Mouse (Mus musculus) heart, adult 2 months (tissue): ENCODE results near the gene 4933428G20Rik. TPM values are rescaled to one million over a fixed set of nuclear protein-coding genes. Genes with fewer than 3 reads are reported as not detected.

Experiments used
- DNase-seq, 2 experiments: peaks; one replicate each; pipeline ENCODE4 v3.0.0; 2021
- H3K27ac ChIP-seq: fragments of 200-600 bp; 2 replicates; pipeline ENCODE4 v1.8.1; 2022
- H3K27me3 ChIP-seq: fragments of 200-500 bp; 2 replicates; pipeline ENCODE4 v1.6.1; 2012; ENCODE audit warnings: mild to moderate bottlenecking, low read length, inconsistent platforms, mixed read lengths; ENCODE audit not compliant: control insufficient read depth, insufficient read depth
- H3K36me3 ChIP-seq: fragments of 200-500 bp; 2 replicates; pipeline ENCODE4 v1.6.1; 2012; ENCODE audit warnings: low read length, inconsistent platforms; ENCODE audit not compliant: control insufficient read depth, insufficient read depth
- H3K4me1 ChIP-seq: fragments of 200-500 bp; 2 replicates; pipeline ENCODE4 v1.6.1; 2011; ENCODE audit warnings: low read length; ENCODE audit not compliant: control insufficient read depth, insufficient read depth
- H3K4me3 ChIP-seq: fragments of 200-600 bp; 2 replicates; pipeline ENCODE4 v1.8.1; 2022
- H3K79me2 ChIP-seq: fragments of 200-500 bp; replicated peaks from 2 replicates; pipeline ENCODE4 v1.6.1; 2012; ENCODE audit warnings: mild to moderate bottlenecking, inconsistent platforms, low read length, moderate library complexity, mixed read lengths; ENCODE audit not compliant: control insufficient read depth, insufficient read depth
- H3K9ac ChIP-seq: fragments of 200-500 bp; 2 replicates; pipeline ENCODE4 v1.6.1; 2012; ENCODE audit warnings: low read depth, mild to moderate bottlenecking, control low read depth, inconsistent platforms, low read length, mixed read lengths
- CTCF ChIP-seq: fragments of 200-600 bp; IDR thresholded peaks from 2 replicates; pipeline ENCODE4 v1.8.1; 2022; ENCODE audit warnings: antibody characterized with exemption, mild to moderate bottlenecking, moderate library complexity
- EP300 ChIP-seq: fragments of 200-500 bp; IDR thresholded peaks from 2 replicates; pipeline ENCODE4 v1.6.1; 2011; ENCODE audit warnings: low read depth, low read length, control low read depth; ENCODE audit not compliant: insufficient read depth
- POLR2A ChIP-seq: fragments of 200-500 bp; IDR thresholded peaks from 2 replicates; pipeline ENCODE4 v1.6.1; 2011; ENCODE audit warnings: mild to moderate bottlenecking, low read depth, low read length, control low read depth; ENCODE audit not compliant: insufficient read depth
- WGBS: fragments of 180-500 bp; shearing (Covaris S2); methylation state at CpG from one replicate; pipeline ENCODE4 v1.1.7; 2018; 5-methylcytosine and 5-hydroxymethylcytosine counted together
- intact Hi-C: fragments of 180-260 bp; cut with DNase I; formaldehyde crosslinking; loops from one replicate; pipeline ENCODE4 v1.15.1; 2025
- polyA plus RNA-seq: library from polyadenylated mRNA; depleted of rRNA; stranded (reverse); fragments of >200 nt; gene quantifications from 2 replicates; pipeline ENCODE4 v1.2.3, GENCODE M21; 2012
- total RNA-seq, 2 experiments: library from RNA; stranded (reverse); gene quantifications; 2 replicates each; pipeline ENCODE4 v1.2.3; 2021

Gene 4933428G20Rik
- total and polyA plus RNA-seq, 3 experiments: not detected

DNA sequence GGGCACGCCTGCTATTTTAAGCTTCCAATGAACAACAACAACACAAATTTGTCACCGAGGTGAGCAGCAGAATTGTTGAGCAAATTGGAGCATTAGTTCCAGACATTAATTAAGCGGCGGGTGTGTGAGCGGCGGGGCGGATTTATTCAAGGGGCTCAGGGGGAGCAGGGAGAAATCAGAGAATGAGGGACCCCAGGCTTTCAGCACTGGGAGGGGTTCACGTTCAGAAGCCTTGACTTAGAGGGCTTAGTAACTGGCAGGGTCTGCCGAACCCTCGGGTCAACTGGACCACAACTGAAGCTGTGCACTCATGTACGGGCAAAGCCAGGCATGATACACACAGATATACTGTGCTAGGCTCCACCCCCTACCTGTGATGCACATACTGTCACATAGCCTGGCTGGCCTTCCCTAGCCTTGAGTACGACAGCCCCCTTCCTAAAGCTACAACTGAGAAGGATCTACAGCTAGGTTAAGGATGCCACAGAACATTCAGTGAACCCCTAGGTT lies 37.5 kb upstream of the 4933428G20Rik start:
- intact Hi-C loops: no loop called here
- Histone ChIP-seq H3K36me3 (no peaks in the 10 kb centered on the region), H3K27ac (no peak overlapping the region), H3K27me3 (peaks cover 27% of the 10 kb centered on the region), H3K79me2 (no peaks in the 10 kb centered on the region), H3K4me1 (no peaks in the 10 kb centered on the region), H3K4me3 (no peak overlapping the region), H3K9ac (no peak overlapping the region)
- no peak for DNase-seq
- WGBS: 45% methylated on average over 12 of the region's 12 CpGs
- TF ChIP-seq POLR2A: no peak

DNA sequence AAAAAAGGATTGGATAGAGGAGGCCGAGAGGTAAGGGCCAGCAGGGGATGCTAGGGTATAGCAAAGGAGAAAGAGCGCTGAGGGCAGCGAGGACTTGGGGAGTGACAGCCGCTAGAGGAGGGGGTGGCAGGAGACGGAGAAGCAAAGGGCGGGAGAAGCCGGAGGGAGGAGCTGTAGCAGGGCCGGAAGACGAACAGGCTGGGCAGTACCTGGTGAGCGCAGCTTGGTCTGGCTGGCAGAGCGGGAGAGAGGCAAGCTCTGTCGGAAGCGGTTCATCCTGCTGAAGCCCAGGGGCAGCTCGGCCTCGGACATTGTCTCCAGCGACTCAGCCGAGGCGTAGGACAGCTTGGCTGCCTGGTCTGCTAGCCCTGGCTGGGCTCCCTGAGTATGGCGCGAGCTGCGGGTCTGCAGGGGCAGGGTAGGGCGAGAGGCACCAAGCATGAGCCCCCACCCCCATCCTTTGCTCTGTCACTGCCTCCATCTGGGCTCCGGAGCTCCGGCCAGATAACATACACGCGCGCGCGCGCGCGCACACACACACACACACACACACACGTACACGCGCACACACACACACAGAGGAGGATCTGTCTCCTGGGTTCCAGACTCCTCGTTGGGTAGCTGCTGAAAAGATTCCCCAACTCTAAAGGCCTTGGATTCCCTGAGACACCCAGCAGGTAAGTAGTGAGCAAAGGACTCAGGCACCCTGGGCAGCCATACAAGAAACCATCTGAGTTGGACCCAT lies 36.9 kb upstream of the 4933428G20Rik start:
- peaks cover 27% of the 10 kb centered on the region for H3K27me3 ChIP-seq
- no peak overlapping the region for H3K9ac ChIP-seq
- no peaks in the 10 kb centered on the region for H3K36me3 ChIP-seq
- 2% methylated on average over 36 of the region's 36 CpGs for WGBS
- no peaks in the 10 kb centered on the region for H3K4me1 ChIP-seq
- peak overlapping the region; percentile 10; the same call in 1 of the 2 replicates for H3K4me3 ChIP-seq
- no peak overlapping the region for H3K27ac ChIP-seq
- intact Hi-C loops: no loop called here
- no peaks in the 10 kb centered on the region for H3K79me2 ChIP-seq
- TF ChIP-seq EP300 (no peak), CTCF (peak; percentile 10; the same call in 1 of the 2 replicates)
- no peak for DNase-seq

- Histone ChIP-seq H3K27me3 (peaks cover 27% of the 10 kb centered on the region), H3K9ac (no peak overlapping the region), H3K4me1 (no peaks in the 10 kb centered on the region), H3K4me3 (no peak overlapping the region), H3K27ac (no peak overlapping the region), H3K36me3 (no peaks in the 10 kb centered on the region), H3K79me2 (no peaks in the 10 kb centered on the region)
- DNase-seq: no peak
- intact Hi-C loops: no loop called here
- TF ChIP-seq POLR2A: no peak
- WGBS: 9% methylated on average over 35 of the region's 35 CpGs
Observed at GRCm38 (mm10) chr11:97536083-97536747, 36.1 kb upstream of the 4933428G20Rik start.

DNA sequence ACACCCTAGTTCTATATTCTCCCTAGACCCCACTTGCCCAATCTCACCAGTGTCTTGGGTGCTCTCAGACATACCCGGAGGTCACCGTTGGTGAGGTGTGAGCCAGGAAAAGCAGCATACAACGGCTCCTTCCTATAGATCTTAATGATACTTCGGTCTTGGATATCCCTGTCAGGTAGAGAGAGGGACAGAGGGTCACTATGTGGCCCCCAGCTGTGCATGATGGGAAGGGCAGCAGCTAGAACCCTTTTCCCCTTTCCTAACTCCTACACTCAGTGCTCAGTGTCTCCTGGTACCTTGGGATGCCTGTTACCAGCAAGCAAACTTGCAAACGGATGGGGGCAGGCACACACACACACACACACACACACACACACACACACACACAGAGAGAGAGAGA lies 35.5 kb upstream of the 4933428G20Rik start:
- intact Hi-C loops: no loop called here
- no peak for DNase-seq
- Histone ChIP-seq H3K36me3 (no peaks in the 10 kb centered on the region), H3K9ac (no peak overlapping the region), H3K4me3 (no peak overlapping the region), H3K4me1 (no peaks in the 10 kb centered on the region), H3K79me2 (no peaks in the 10 kb centered on the region), H3K27ac (no peak overlapping the region), H3K27me3 (peaks cover 27% of the 10 kb centered on the region)
- TF ChIP-seq EP300 (no peak), POLR2A (no peak), CTCF (no peak)
- WGBS: 36% methylated on average over 5 of the region's 5 CpGs

DNA sequence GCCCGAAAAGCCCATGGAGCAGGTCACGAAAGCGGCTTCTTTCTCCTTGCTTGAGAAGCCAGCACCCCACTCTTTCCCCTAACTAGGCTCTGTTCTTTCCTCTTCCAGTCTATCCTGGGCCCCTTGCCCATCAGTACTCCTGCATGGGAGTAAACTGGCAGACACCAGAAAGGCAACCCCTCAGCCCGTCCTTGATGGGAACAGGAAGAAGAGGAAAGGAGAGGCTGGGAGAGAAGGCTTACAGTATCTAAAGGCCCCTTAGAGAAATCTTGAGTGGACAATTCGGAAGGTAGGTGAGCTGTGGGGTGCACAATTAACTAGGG lies 35.1 kb upstream of the 4933428G20Rik start:
- intact Hi-C loops: no loop called here
- H3K4me1 ChIP-seq: no peaks in the 10 kb centered on the region
- no peak for TF ChIP-seq EP300

More for the DNA sequence above, 35.1 kb upstream of the 4933428G20Rik start:
- H3K36me3 ChIP-seq: no peaks in the 10 kb centered on the region
- no peak overlapping the region for H3K9ac ChIP-seq
- H3K4me3 ChIP-seq: no peak overlapping the region
- H3K27me3 ChIP-seq: peaks cover 27% of the 10 kb centered on the region
- 18% methylated on average over 5 of the region's 5 CpGs for WGBS
- H3K79me2 ChIP-seq: no peaks in the 10 kb centered on the region
- no peak overlapping the region for H3K27ac ChIP-seq
- no peak for DNase-seq
